Mouse (Mus musculus): ENCODE results near the gene Slc9a9.

- TF ChIP-seq CTCF (IDR thresholded peaks at IDR 0.05; ENCODE audit: extremely low read depth, insufficient read depth, low read length) (no peak), POLR2A (IDR thresholded peaks at IDR 0.05; ENCODE audit: extremely low read depth, insufficient read depth, low read length) (no peak)
Observed at GRCm38 (mm10) chr9:95161699-95162098, 492.0 kb downstream of the Slc9a9 start.
